Mouse (Mus musculus) mouse embryonic stem cell (cell line): Measurements from ENCODE around the gene Arhgap24.
"Not testable (repeated sequence)": the region's sequence is repeated elsewhere in the genome, so short reads cannot be mapped to it uniquely, and the experiment has no call there.

Source experiments
- in situ Hi-C, 2 experiments: fragments of 300-500 bp; cut with MboI; formaldehyde crosslinking; loops; 1 replicate in 1 of 2; 3 replicates in 1 of 2; pipeline ENCODE4 v1.14.3; 2019 to 2020; ENCODE audit warnings: low sequenced_read_pairs in 2 of 2, low pct_unique_long_range_greater_than_20kb in 1 of 2, mixed read lengths in 1 of 2; ENCODE audit not compliant: unreplicated experiment in 1 of 2

Gene Arhgap24

DNA sequence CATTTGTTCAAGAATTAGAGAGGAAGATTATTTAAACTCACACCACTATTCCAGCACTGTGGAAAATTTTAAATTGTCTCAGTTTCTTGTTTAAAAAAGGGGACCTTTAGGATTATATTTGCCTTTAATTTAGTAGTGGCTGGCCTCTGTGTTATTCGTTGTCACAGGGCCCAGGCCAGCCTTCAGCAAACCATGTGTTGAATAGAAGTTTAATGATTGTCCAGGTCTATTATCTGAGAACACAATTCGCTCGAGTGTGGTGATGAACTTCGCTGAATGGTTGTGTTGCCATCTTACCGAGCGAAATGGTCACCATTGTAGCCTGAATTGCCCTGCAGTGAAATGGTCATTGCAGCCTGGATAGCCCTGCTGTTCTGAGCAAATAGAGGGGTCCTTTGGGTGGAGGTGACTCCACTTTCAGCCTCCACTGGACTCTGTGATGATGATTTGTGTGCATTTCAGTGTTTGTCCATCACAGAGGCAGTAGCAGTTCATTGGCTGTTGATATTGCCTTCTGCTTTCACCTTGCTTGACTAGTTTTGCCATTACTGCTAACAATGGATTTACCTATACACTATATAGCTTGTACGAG lies 329.3 kb downstream of the Arhgap24 start:
- in situ Hi-C loops: no loop called here

DNA sequence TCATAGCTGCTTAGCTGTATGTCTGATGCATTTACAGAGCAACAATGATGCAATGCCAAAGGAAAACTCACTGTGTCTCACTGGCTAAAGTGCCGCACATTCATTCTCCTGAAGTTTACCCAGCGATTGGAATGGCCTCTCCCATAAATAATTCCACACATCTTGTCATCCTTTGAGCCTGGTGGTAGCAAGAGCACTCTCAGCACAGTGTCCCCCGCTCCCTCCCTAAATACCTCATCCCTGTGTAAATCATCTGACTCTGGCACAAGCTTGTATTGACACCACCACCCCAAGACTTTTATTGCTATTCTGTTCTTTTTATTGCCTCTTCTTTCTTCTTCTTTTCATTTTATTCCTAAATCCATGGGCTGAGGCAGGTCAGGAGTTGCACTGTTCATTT lies 332.1 kb downstream of the Arhgap24 start:
- in situ Hi-C loops: no loop called here

DNA sequence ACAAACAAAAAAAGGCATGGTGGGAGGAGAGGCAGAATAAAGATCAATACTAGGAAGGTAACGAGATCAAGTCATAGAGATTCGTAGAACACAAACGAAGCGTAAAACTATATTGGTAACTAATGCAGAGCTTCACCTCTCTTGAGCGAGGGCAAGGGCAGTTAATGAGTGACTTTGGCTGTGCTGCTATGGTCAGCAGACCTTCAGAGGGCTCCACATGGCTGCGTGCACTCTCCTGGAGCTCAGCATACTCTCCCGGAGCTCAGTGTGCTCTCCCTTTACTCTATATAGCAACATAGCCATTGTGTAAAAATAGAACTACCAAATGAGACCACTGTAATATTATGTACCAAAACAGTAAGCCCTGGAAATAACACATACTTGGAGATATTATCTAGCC lies 336.4 kb downstream of the Arhgap24 start:
- in situ Hi-C loops: no loop called here

DNA sequence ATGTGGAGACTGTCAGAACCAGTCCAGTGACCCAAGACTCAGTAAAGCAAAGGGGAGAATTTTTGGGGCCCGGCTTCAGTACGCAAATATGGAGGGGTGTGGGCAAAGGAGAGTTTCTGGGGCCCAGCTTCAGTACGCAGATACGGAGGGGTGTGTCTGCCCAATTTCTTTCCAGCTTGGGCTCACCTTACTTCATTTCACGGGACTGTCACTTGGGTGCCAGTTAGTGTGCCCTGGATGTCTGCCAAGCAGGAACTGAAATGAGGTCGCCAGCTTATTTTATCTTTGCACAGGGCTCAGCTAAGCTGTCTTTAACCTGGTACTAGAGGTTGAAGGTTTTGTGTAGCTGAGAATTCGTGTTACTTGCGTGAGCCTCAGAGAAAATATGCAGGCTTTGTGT lies 344.3 kb downstream of the Arhgap24 start:
- in situ Hi-C loops: no loop called here

DNA sequence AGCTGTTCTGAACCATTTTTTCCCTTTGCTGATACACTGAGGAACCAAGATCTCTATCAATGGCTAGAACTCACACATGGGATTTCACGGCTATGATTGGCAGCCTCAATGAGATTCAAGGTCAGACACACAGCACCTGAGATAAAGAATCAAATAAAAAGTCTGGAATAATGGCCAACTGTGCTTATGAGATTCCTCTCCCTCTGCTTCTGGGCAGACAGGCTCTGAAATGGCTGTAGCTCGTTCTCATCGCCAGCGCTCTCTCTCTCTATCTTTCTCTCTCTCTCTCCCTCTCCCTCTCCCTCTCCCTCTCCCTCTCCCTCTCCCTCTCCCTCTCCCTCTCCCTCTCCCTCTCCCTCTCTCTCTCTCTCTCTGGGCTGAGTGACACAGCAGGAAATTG lies 357.9 kb downstream of the Arhgap24 start:
- in situ Hi-C loops: no loop called here

DNA sequence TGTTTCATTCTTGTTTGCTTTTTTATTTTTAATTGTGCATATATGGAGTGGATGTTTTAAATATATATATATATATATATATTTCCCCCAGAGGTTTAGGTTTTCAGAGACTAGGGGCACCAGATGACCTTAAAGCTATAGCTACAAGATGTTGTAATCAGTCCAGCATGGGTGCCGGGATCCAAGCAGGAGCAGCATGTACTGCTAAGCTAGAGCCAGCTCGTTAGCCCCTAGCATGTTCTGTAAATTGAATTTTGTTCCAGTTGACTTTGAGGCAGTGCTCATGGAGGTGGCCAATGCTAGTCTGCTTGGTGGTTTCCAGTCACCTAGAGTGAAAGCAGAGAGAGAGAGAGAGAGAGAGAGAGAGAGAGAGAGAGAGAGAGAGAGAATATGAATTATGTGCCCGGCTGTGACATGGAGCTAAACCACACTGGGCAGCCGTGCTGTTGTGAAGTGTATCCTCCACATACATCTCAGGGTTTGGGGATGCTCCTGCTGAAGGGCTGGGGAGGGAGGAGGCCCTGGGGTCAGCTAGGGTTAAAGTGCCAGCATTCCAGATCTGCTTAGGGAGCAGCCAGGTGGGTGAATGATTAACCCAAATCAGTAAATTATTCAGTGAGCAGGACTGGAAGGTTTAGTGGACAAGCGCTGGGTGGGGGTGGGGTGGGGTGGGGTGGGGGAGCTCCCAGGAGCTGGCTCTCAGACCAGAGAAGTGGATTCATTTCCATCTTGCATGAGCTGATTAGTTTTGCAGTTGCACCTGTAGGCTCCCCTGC lies 362.9 kb downstream of the Arhgap24 start:
- in situ Hi-C loops: no loop called here

DNA sequence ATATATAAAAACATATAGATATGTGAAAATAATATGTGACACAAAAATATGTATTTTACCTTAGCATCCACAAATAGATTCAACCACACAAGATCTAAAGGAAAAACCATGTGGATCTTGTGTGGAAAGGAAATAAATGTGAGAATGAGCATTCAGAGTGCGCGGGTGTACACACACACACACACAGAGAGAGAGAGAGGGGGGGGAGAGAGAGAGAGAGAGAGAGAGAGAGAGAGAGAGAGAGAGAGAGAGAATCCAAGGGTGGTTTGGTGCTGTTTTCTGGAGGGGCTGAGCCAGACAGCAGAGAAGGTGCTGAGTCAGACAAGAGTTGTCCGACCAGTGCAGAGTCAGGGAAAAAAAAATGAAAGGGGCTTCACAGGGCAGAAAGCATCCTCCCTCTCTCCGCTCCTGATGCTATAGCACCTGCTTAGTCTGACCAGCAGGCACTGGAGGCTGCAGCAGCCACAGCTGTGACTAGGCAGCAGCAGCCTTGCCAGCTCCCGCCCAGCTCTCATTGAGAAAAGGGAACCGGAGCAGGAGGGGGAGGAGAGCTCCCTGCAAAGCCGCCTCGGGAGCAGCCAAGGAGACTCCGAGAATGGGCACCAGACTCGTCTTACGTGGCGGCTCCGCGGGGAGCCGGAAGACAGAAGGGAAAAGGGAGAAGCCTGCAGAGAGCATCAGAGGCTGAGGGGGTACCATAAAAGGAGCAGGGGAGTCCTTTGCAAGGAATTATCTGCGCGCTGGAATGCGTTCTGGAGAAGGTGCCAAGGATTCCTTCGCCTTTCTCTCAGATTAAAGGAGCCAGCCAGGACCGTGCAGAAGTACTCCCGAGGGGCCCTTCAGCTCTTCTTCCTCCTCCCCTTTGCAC lies 363.8 kb downstream of the Arhgap24 start:
- in situ Hi-C loops: no loop called here

DNA sequence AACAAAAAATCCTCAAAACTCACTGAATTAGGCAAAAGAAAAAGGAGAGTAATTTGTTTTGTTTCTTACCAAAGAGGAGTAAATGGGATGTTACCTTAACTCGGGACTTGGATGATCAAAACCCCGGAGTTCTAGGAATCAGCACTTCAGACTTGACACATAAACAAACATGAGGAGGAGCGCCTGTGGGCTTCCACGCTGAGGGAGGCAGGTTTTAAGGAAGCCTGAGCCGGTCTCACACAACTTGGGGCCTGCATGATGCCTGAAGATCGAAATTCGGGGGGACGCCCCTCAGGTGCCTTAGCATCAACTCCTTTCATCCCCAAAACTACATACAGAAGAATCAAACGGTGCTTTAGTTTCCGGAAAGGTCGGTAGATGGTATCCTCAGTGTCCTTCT lies 364.6 kb downstream of the Arhgap24 start:
- in situ Hi-C loops: no loop called here

DNA sequence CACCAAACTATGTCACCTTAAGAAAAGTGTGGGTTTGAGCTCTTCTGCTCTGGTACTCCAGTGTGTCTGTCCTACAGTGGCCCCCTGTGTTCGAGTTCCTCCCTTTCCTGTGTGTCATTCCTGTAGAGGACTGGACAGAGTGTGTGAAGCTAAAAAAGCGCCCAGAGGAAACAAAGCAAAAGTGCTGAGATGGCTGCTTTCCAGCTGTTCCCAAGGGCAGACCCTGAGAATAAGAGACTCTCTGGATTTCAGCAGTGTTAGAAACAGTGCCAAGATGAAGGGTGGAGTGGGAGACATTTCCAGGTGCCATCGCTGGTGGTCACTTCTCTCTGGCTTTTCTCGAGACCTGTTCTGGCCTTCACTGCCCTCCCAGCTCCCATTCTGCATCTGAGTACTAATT lies 366.7 kb downstream of the Arhgap24 start:
- in situ Hi-C loops: no loop called here

DNA sequence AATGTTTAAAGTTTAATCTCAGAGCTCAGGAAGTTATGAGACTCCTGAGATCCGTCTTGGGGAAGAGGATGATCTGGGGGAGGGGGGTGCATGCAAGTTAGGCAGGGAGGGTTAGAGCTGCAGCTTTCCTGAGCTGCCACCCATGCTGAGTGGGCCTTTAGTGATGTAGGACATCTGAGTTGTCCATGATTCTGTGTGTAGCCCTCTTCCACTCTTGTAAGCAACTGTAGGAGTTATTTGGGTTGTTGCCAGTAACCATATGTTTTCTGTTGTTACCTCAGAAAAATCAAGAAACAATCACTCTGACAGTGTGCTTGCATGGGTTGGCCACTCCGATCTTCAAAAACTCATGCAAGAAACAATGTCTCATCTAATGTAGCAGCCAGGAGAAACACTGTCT lies 370.6 kb downstream of the Arhgap24 start:
- in situ Hi-C loops: no loop called here

DNA sequence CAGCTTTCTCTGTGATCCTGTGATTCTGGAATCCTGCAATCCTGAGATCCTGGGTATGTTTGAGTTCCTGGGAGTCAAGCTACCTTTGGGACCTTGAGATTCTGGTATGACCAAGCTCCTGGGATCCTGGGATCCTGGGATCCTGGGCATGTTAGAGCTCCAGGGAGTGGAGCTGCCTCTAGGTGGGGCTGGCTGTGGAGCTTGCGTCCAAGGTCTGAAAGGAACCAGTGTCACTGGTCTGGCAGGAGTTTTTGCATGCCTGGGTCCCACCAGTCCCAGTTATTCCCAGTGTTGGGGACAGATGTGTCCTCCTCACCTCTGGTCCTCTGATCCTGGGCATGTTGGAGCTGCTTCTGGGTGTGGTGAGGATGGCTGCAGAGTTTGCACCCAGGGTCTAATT lies 372.6 kb downstream of the Arhgap24 start:
- in situ Hi-C loops: no loop called here

DNA sequence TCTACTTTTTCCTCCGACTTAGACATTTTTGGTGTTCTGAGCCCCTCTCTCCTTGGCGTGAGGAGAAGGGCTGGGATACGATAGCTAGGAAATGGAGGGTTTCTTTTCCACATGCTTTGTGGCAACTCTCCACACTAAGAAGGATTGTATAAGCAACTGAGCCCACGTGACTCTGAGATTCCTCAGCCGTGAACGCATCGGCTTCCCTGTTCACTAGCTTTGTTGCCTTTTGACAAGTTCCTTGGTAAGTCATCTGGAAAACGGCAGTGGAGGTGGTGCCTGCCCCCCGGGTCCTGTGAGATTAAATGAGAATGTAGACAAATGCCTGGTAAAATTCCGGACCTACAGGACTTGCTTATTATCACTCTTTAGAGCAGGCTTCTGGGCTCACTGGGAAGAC lies 374.6 kb downstream of the Arhgap24 start:
- in situ Hi-C loops: no loop called here

DNA sequence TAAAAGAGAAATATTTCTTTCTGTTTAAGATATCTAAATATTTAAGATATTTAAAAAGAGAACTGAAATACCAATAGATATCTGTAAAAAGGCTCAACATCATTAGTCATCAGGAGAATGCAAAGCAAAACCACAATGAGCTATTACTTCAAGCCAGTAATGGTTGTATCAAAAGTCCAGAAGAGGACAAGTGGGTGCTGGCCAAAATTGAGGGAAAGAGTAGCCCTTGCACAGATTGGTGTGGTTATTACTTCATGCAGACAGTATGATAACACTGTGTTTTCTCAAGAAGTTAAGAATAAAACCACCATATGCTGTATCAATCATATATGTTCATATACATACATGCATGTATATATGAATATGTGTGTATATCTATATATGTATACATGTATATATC lies 376.9 kb downstream of the Arhgap24 start:
- in situ Hi-C loops: no loop called here

DNA sequence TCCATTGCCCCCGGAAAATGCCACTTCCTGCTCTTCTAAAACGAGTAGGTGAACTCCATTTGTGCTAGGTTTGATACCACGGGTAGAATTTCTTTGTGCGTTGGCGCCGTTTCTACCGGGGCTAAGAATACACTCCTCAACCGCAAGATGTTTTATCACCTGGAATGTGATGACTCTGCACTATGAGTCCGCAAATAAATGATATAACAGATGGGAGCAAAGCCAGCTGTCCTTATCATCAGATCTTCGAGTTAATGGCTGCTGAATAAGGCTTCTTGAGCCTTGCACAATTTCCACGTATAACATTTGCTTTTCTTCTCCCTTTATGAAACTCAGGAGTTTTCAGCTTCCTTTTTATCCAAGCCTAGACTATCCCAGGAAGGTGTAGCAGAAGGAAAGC lies 378.6 kb downstream of the Arhgap24 start:
- in situ Hi-C loops: no loop called here

DNA sequence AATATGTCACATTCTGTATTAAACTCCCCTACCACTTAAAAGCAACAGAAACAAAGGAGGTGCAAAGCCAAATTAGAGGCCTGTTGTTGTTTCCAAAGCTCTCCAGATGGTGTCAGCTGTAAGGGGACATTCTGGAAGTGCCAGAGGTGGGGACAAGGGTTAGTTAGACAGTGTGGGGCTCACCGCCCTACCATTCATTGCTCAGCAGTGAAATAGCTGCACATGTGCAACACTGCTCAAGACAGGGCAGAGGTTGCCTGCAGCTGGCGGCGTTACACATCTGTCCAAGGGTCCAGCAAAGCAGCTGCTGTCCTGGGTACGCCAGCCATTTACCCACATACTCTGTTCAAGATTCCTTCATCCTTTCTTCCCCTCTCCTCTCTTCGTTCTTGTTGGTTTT lies 387.0 kb downstream of the Arhgap24 start:
- in situ Hi-C loops: no loop called here

DNA sequence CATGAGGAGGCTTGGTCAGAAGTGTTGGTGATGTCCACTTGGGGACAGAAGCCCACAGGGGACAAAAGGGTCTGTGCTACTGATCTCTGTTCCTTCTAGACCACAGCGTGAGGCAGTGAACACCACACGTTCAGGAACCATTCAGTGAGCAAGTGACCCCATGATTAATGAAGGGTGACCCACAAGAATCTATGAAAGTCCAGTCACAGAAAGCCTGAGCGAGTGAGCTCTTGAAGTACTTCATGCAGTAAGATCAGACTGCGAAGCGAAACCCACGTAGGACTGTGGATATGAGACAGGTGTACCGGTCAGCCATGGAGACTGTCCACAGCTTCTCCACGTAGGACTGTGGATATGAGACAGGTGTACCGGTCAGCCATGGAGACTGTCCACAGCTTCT lies 391.8 kb downstream of the Arhgap24 start:
- in situ Hi-C loops: not testable (repeated sequence)

DNA sequence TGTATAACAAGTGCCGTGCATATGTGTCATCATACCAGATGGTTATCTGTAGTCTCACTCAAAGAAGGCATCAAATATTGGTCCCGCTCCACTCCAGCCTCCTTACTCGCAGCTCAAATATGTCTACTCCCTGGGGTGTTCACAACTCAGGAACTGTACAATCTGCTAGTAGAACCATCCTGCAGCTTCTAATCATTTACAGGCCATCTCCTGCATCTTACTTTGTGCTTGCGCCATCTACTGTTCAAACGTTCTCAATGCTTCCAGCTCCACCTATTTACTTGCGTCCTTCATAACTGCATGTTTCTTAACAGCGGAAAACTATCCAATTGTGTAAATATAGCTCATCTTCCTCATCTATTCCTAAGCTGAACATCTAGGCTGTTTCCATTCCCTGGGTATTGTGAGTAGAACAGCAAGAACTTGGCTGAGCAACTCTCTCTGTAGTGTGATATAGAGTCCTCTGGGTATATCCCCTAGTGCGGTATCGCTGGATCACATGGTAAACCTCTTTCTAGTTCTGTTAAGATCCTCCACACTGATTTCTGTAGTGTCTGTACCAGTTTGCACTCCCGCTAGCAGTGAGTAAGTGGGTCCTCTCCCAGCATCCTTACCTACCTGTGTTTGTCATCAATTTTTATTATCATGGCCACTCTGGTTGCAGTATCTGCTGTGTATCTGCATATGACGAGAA lies 393.6 kb downstream of the Arhgap24 start:
- in situ Hi-C loops: no loop called here

DNA sequence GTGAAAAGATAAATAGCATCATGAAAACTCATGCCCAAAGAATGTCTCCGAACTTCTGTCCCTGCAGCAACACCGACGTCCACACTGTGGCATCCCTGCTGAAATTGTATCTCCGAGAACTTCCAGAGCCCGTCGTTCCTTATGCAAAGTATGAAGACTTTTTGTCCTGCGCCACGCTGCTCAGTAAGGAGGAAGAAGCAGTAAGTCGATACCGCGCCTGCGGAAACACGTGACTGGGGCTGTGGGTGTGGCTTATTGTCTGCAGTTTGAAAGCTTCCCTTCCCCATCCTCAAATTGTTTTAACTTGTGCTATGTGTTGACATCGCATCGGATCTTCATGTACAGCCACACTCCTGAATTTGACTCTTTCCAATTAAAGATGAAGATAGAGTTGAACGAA lies 394.4 kb downstream of the Arhgap24 start:
- in situ Hi-C loops: no loop called here
